Mouse (Mus musculus) lung, adult 2 months (tissue): ENCODE data around the gene Itpa. TPM values are rescaled to one million over a fixed set of nuclear protein-coding genes. Genes with fewer than 3 reads are reported as not detected.

Source experiments
- DNase-seq: peaks from one replicate; pipeline ENCODE4 v3.0.0; 2022
- H3K4me1 ChIP-seq: fragments of 200-500 bp; 2 replicates; pipeline ENCODE4 v1.6.1; 2011; ENCODE audit warnings: low read length; ENCODE audit not compliant: control insufficient read depth, insufficient read depth
- H3K4me3 ChIP-seq: fragments of 200-500 bp; replicated peaks from 2 replicates; pipeline ENCODE3; 2011; ENCODE audit warnings: low read depth, mild to moderate bottlenecking, control low read depth, low read length; ENCODE audit errors: extremely low read depth
- CTCF ChIP-seq: fragments of 200-500 bp; IDR thresholded peaks from 2 replicates; pipeline ENCODE4 v1.5.1; 2011; ENCODE audit warnings: mild to moderate bottlenecking, low read length, control low read depth; ENCODE audit not compliant: insufficient read depth
- POLR2A ChIP-seq: fragments of 200-500 bp; IDR thresholded peaks from 2 replicates; pipeline ENCODE4 v1.6.1; 2011; ENCODE audit warnings: low read depth, mild to moderate bottlenecking, control low read depth, low read length, borderline replicate concordance; ENCODE audit errors: extremely low read depth
- WGBS: fragments of 180-500 bp; shearing (Covaris S2); methylation state at CpG from one replicate; pipeline ENCODE4 v1.1.7; 2018; 5-methylcytosine and 5-hydroxymethylcytosine counted together
- polyA plus RNA-seq: library from polyadenylated mRNA; depleted of rRNA; stranded (reverse); fragments of >200 nt; gene quantifications from 2 replicates; pipeline ENCODE4 v1.2.3, GENCODE M21; 2012; rRNA removed

The Itpa gene
- polyA plus RNA-seq, 1 experiment = 17.1 TPM

DNA sequence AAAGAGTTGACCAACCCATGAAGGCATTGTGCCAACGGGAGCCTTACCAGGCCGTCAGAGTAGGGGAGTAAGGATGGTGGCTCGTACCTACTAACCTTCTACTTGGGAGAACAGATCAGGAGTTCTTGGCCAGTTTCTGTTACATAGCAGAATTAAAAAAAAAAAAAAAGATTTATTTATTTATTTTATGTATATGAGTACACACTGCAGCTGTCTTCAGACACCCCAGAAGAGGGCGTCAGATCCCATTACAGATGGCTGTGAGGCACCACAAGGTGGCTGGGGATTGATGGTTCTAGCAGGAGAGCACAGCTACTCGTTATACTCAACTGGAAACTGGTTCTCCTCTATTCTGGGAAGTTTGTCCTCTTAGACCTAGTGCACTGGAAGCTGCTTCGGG is 37.8 kb downstream of the Itpa start:
- WGBS = 74% methylated on average over 6 of the region's 6 CpGs
- no peak for DNase-seq
- H3K4me3 ChIP-seq = no peak overlapping the region
- no peak for TF ChIP-seq POLR2A
- no peaks in the 10 kb centered on the region for H3K4me1 ChIP-seq

DNA sequence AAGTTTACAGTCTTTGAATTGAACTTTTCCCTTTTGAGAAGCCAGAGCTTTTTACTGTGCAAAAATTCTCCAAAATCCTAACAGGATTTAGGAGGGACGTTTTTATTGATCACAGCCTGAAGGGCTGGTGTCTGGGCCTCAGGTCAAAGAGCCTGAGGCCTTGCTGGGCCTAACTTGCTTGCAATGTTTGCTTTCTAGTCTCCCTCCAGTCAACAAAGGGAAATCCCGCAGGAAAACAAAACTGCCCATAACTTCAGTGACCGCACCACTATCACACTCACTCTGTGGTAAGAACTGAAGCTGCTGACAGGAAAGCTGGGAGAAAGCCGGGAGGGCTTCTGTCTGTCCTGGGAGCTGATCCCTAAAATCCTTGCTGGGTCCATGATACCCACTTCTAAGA is 39.2 kb downstream of the Itpa start:
- TF ChIP-seq POLR2A (no peak), CTCF (no peak)
- no peaks in the 10 kb centered on the region for H3K4me1 ChIP-seq
- 72% methylated on average over 4 of the region's 4 CpGs for WGBS
- DNase-seq = no peak
- H3K4me3 ChIP-seq = no peak overlapping the region

DNA sequence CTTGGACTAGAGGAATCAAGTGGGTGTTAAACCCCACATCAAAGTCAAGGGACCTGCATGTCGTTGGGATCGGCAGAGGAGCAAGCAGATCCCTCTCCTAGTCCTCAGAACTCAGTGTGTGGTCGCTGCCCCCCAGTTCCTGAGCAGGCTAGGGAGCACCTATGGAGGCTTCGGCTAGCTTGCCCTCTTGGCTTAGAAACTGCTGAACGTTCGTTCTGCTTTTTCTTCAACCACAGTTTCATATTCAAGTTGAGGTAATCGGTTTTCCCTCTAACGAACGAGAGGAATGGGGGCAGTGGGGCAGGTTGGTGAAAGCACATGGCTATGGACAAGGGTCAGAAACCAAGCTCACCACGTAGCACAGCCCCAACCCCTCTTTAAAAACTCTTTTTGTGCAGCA is 39.6 kb downstream of the Itpa start:
- 68% methylated on average over 10 of the region's 10 CpGs for WGBS
- H3K4me1 ChIP-seq = no peaks in the 10 kb centered on the region
- TF ChIP-seq POLR2A = no peak
- no peak for TF ChIP-seq CTCF
- H3K4me3 ChIP-seq = no peak overlapping the region
- no peak for DNase-seq

DNA sequence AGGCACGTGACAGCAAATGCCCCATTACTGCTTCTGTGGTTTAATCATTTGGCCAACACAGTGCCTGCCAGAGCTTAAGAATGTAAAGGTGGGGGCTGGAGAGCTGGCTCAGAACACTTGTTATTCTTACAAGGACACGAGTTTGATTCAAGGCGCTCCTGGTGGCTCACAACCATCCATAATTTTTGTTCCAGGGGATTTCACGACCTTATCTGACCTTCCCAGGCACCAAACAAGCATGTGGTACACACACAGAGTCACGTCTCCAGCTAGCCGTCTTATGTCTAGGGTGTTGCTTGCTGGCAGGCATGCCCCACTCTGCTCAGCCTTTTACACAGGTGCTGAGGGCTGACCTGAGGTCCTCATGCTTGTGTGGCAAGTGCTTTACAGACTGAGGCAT is 50.5 kb downstream of the Itpa start:
- no peak overlapping the region for H3K4me3 ChIP-seq
- no peak for DNase-seq
- H3K4me1 ChIP-seq = no peaks in the 10 kb centered on the region
- 69% methylated on average over 6 of the region's 6 CpGs for WGBS
- TF ChIP-seq CTCF (no peak), POLR2A (no peak)

DNA sequence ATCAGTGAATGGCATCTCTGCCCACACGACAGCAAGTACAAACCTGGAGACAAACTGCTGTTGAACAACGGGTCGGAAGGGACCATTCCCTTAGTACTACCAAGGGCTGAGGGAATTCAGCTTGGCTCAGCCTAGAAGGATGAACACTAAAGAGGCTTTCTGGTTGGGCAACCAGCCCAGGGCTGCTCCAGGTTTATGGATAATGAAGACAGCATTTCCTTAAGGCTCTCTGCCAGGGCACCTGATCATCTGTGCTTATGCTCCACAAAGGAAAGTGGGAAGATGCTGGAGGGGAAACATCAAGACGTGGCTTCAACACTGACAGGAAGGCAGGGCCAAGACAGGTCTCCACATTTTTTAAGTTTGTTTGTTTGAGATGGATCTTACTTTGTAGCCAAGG is 57.0 kb downstream of the Itpa start:
- no peak for DNase-seq
- 72% methylated on average over 4 of the region's 4 CpGs for WGBS
- Histone ChIP-seq H3K4me1 (no peaks in the 10 kb centered on the region), H3K4me3 (no peak overlapping the region)
- TF ChIP-seq CTCF = no peak
- TF ChIP-seq POLR2A = no peak

DNA sequence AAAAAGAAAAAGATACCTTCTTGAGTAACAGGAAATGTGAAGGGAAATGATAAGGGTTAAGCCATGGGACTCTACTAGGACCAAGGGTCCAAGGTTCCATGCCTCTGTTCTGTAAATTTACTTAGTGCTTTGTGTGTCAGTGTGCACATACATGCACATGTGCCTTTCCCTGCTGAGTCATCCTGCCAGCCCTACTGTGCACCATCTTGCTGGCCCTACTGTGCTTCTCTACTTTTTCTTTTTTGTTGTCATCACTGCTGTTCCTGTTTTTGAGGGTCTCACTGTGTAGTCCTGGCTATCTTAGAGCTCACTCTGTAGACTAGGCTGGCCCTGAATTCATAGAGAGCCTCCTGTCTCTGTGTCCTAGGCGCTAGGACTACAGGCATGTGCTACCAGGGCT is 60.3 kb downstream of the Itpa start:
- 92% methylated on average over 1 of the region's 1 CpGs for WGBS
- H3K4me1 ChIP-seq = no peaks in the 10 kb centered on the region
- TF ChIP-seq POLR2A (no peak), CTCF (no peak)
- DNase-seq = no peak
- H3K4me3 ChIP-seq = no peak overlapping the region

DNA sequence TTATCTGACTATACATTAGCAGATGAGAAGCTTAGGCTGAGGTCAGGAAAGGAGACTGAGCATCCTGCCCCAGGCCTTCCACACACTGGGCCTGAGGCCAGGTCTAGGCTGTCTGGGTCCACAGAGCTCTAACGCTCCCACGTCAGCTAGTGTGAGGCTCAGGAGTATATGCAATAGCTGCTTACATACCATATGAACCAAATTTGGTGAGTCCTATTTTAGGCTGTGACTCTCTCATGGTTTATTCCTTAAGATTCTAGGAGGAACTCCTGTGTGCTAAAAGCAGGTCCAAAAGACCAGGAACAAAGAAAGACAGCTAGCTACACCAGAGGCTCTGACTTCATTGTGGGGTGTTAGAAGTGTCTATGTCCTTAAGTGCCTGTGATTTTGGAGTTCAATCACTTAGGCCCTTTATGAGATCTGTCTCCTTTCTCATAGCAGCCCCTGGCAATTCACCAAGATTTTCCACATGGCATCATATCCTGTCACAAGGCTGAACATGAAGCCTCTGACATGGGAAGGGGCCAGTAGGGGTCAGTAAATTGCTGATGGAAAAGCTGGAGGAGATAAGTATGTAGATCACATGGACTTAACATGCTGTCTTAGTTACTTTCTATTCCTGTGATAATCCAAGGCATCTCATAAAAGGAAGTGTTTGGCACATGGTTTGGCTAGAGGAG is 61.6 kb downstream of the Itpa start:
- 86% methylated on average over 2 of the region's 2 CpGs for WGBS
- Histone ChIP-seq H3K4me1 (no peaks in the 10 kb centered on the region), H3K4me3 (no peak overlapping the region)
- DNase-seq = no peak
- no peak for TF ChIP-seq CTCF
- TF ChIP-seq POLR2A = no peak

DNA sequence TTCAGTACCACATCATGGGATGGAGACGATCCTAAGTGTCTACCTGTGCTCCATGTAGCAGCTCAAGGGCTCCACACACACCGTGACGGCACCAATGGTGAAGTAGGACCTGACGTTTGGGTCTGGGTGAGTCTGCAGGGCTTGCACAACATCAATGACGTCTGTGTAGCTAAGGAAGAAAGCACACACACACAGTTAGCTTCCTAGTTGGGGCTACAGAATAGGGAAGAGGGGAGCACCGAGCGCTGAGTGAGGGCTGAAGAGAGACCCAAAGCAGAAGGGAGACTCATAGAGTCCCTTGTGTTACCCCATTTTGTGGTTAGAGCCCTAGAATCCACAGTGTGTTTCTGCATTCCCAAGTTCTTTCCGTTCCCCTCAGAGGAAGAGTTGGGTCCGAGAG is 63.3 kb downstream of the Itpa start:
- TF ChIP-seq CTCF (no peak), POLR2A (no peak)
- DNase-seq = no peak
- 80% methylated on average over 9 of the region's 9 CpGs for WGBS
- Histone ChIP-seq H3K4me3 (no peak overlapping the region), H3K4me1 (no peaks in the 10 kb centered on the region)

Other genes with a start within 250 kb of the Itpa start
- gene Vps16, start 243.3 kb upstream of the Itpa start, polyA plus RNA-seq = 45.3 and 67.2 TPM in 2 replicates
- 31.7 and 33.2 TPM in 2 replicates for gene Pced1a, start 242.9 kb upstream of the Itpa start, polyA plus RNA-seq
- gene Ptpra, start 217.3 kb upstream of the Itpa start, polyA plus RNA-seq = 56.5 and 64.3 TPM in 2 replicates
- 46.3 and 66.6 TPM in 2 replicates for gene Mrps26, start 103.9 kb upstream of the Itpa start, polyA plus RNA-seq
- gene Oxt, start 91.4 kb upstream of the Itpa start, polyA plus RNA-seq = 0.28 TPM in 1 of 2 replicates, not detected in the other
- 0.26 TPM in 1 of 2 replicates, not detected in the other for gene Avp, start 85.1 kb upstream of the Itpa start, polyA plus RNA-seq
- gene Fastkd5, start 37.6 kb upstream of the Itpa start, polyA plus RNA-seq = 1.1 and 2.1 TPM in 2 replicates
- 4.7 and 6.0 TPM in 2 replicates for gene Ubox5, start 37.6 kb upstream of the Itpa start, polyA plus RNA-seq
- 9.7 and 11.1 TPM in 2 replicates for gene Lzts3, start 24.8 kb upstream of the Itpa start, polyA plus RNA-seq
- gene Ddrgk1, start 3.0 kb upstream of the Itpa start, polyA plus RNA-seq = 61.0 and 70.3 TPM in 2 replicates
- 1.7 TPM in 2 replicates for gene Slc4a11, start 29.9 kb downstream of the Itpa start, polyA plus RNA-seq
- gene 4930402H24Rik, start 238.8 kb downstream of the Itpa start, polyA plus RNA-seq = 51.6 and 55.9 TPM in 2 replicates
- gene Atrn, start 238.9 kb downstream of the Itpa start, polyA plus RNA-seq = 12.1 and 16.4 TPM in 2 replicates